Mouse (Mus musculus) MEL (cell line): ENCODE results near the gene 6820408C15Rik. TPM values are rescaled to one million over a fixed set of nuclear protein-coding genes. Genes with fewer than 3 reads are reported as not detected.

ENCODE experiments used
- DNase-seq: peaks from one replicate; pipeline ENCODE4 v3.0.0; 2011; ENCODE audit warnings: low read depth, low spot score
- H3K27ac ChIP-seq: 2 replicates; pipeline ENCODE4 v1.5.1; 2012; ENCODE audit warnings: low read depth, mild to moderate bottlenecking, control low read depth, low read length, moderate library complexity; ENCODE audit not compliant: control insufficient read depth
- H3K27me3 ChIP-seq, 2 experiments: fragments of 150-350 bp in 1 of 2; sonication (generic) in 1 of 2; 2 replicates each; pipeline ENCODE4 v1.6.1; 2012; ENCODE audit warnings: low read length in 2 of 2, mild to moderate bottlenecking in 2 of 2, improper control_type of control experiment in 1 of 2, moderate library complexity in 1 of 2; ENCODE audit not compliant: insufficient read depth in 2 of 2, control insufficient read depth in 1 of 2
- H3K36me3 ChIP-seq, 2 experiments: 2 replicates each; pipeline ENCODE4 v1.6.1; 2012 to 2014; ENCODE audit warnings: low read length in 2 of 2, improper control_type of control experiment in 1 of 2, inconsistent platforms in 1 of 2, mild to moderate bottlenecking in 1 of 2; ENCODE audit not compliant: insufficient read depth in 2 of 2, control insufficient read depth in 1 of 2
- H3K4me1 ChIP-seq, 2 experiments: fragments of 150-350 bp in 1 of 2; sonication (generic) in 1 of 2; 2 replicates each; pipeline ENCODE4 v1.6.1; 2012; ENCODE audit warnings: low read length in 2 of 2, improper control_type of control experiment in 1 of 2, mild to moderate bottlenecking in 1 of 2; ENCODE audit not compliant: insufficient read depth in 2 of 2, control insufficient read depth in 1 of 2
- H3K4me3 ChIP-seq, 2 experiments: fragments of 150-350 bp in 1 of 2; sonication (generic) in 1 of 2; 2 replicates each; pipeline ENCODE4 v1.5.1; 2012; ENCODE audit warnings: low read depth in 2 of 2, low read length in 2 of 2, mild to moderate bottlenecking in 2 of 2, moderate library complexity in 2 of 2, control low read depth in 1 of 2, improper control_type of control experiment in 1 of 2; ENCODE audit not compliant: control insufficient read depth in 1 of 2, insufficient read depth in 1 of 2
- H3K79me2 ChIP-seq: 2 replicates; pipeline ENCODE4 v1.6.1; 2012; ENCODE audit warnings: mild to moderate bottlenecking, low read length, moderate library complexity; ENCODE audit not compliant: control insufficient read depth, poor library complexity, insufficient read depth
- H3K9ac ChIP-seq: 2 replicates; pipeline ENCODE4 v1.6.1; 2012; ENCODE audit warnings: low read depth, mild to moderate bottlenecking, control low read depth, low read length, moderate library complexity; ENCODE audit not compliant: control insufficient read depth, poor library complexity, severe bottlenecking
- H3K9me3 ChIP-seq: fragments of 150-350 bp; sonication (generic); replicated peaks from 2 replicates; pipeline ENCODE4 v1.6.1; 2012; ENCODE audit warnings: mild to moderate bottlenecking, low read length, improper control_type of control experiment, moderate library complexity; ENCODE audit not compliant: insufficient read depth
- BHLHE40 ChIP-seq: IDR thresholded peaks from 2 replicates; pipeline ENCODE4 v1.6.1; 2012; ENCODE audit warnings: low read depth, mild to moderate bottlenecking, inconsistent platforms, low read length, improper control_type of control experiment, borderline replicate concordance
- CHD1 ChIP-seq: IDR thresholded peaks from 2 replicates; pipeline ENCODE4 v1.6.1; 2012; ENCODE audit warnings: low read depth, mild to moderate bottlenecking, inconsistent platforms, low read length, improper control_type of control experiment
- CHD2 ChIP-seq: IDR thresholded peaks from 2 replicates; pipeline ENCODE4 v1.6.1; 2011; ENCODE audit warnings: low read length, improper control_type of control experiment
- CTCF ChIP-seq, 3 experiments: IDR thresholded peaks in 2 of 3; conservative IDR thresholded peaks in 1 of 3; 2 replicates each; pipeline ENCODE4 v1.5.1; 2011 to 2012; ENCODE audit warnings: low read length in 3 of 3, low read depth in 2 of 3, mild to moderate bottlenecking in 2 of 3, improper control_type of control experiment in 1 of 3, inconsistent platforms in 1 of 3, mixed read lengths in 1 of 3, moderate library complexity in 1 of 3; ENCODE audit not compliant: control insufficient read depth in 1 of 3, insufficient read depth in 1 of 3, poor library complexity in 1 of 3, severe bottlenecking in 1 of 3
- E2F4 ChIP-seq: IDR thresholded peaks from 2 replicates; pipeline ENCODE4 v1.6.1; 2011; ENCODE audit warnings: low read depth, low read length, improper control_type of control experiment, borderline replicate concordance
- ELF1 ChIP-seq: IDR thresholded peaks from 2 replicates; pipeline ENCODE4 v1.6.1; 2014; ENCODE audit warnings: low read depth, mild to moderate bottlenecking, inconsistent platforms, low read length, improper control_type of control experiment, moderate library complexity
- EP300 ChIP-seq, 2 experiments: IDR thresholded peaks; 2 replicates each; pipeline ENCODE4 v1.6.1; 2011; ENCODE audit warnings: improper control_type of control experiment in 2 of 2, low read length in 2 of 2, low read depth in 1 of 2, mild to moderate bottlenecking in 1 of 2
- ETS1 ChIP-seq: IDR thresholded peaks from 2 replicates; pipeline ENCODE4 v1.6.1; 2012; ENCODE audit warnings: low read depth, mild to moderate bottlenecking, inconsistent platforms, low read length, improper control_type of control experiment, moderate library complexity
- GABPA ChIP-seq: IDR thresholded peaks from 2 replicates; pipeline ENCODE4 v1.6.1; 2012; ENCODE audit warnings: low read depth, mild to moderate bottlenecking, inconsistent platforms, low read length, improper control_type of control experiment, moderate library complexity
- GATA1 ChIP-seq: IDR thresholded peaks from 2 replicates; pipeline ENCODE4 v1.6.1; 2011; ENCODE audit warnings: low read depth, low read length, improper control_type of control experiment
- HCFC1 ChIP-seq: IDR thresholded peaks from 2 replicates; pipeline ENCODE4 v1.6.1; 2012; ENCODE audit warnings: low read depth, mild to moderate bottlenecking, inconsistent platforms, low read length, improper control_type of control experiment, moderate library complexity
- JUND ChIP-seq: IDR thresholded peaks from 2 replicates; pipeline ENCODE4 v1.6.1; 2011; ENCODE audit warnings: low read depth, mild to moderate bottlenecking, improper control_type of control experiment, low read length
- KAT2A ChIP-seq: conservative IDR thresholded peaks from 2 replicates; pipeline ENCODE4 v1.6.1; 2012; ENCODE audit warnings: low read depth, low read length, improper control_type of control experiment, inconsistent platforms
- MAFK ChIP-seq: IDR thresholded peaks from 2 replicates; pipeline ENCODE4 v1.6.1; 2011; ENCODE audit warnings: low read depth, mild to moderate bottlenecking, low read length, improper control_type of control experiment, borderline replicate concordance
- MAX ChIP-seq: IDR thresholded peaks from 2 replicates; pipeline ENCODE4 v1.6.1; 2011; ENCODE audit warnings: low read length, improper control_type of control experiment
- MAZ ChIP-seq: IDR thresholded peaks from 2 replicates; pipeline ENCODE4 v1.6.1; 2012; ENCODE audit warnings: low read depth, mild to moderate bottlenecking, inconsistent platforms, low read length, improper control_type of control experiment
- MEF2A ChIP-seq: IDR thresholded peaks from 2 replicates; pipeline ENCODE4 v1.6.1; 2014; ENCODE audit warnings: low read depth, mild to moderate bottlenecking, inconsistent platforms, low read length, improper control_type of control experiment; ENCODE audit not compliant: poor library complexity, insufficient replicate concordance, severe bottlenecking; ENCODE audit errors: extremely low read depth
- MXI1 ChIP-seq: IDR thresholded peaks from 2 replicates; pipeline ENCODE4 v1.6.1; 2011; ENCODE audit warnings: mild to moderate bottlenecking, low read depth, low read length, improper control_type of control experiment
- MYB ChIP-seq: IDR thresholded peaks from 2 replicates; pipeline ENCODE4 v1.6.1; 2011; ENCODE audit warnings: mild to moderate bottlenecking, low read depth, low read length, improper control_type of control experiment
- MYC ChIP-seq: IDR thresholded peaks from 2 replicates; pipeline ENCODE4 v1.6.1; 2011; ENCODE audit warnings: low read depth, mild to moderate bottlenecking, low read length, improper control_type of control experiment, moderate library complexity
- NELFE ChIP-seq: IDR thresholded peaks from 2 replicates; pipeline ENCODE4 v1.6.1; 2011; ENCODE audit warnings: low read depth, low read length, improper control_type of control experiment
- NRF1 ChIP-seq: IDR thresholded peaks from 2 replicates; pipeline ENCODE4 v1.6.1; 2014; ENCODE audit warnings: low read depth, mild to moderate bottlenecking, inconsistent platforms, low read length, improper control_type of control experiment, moderate library complexity; ENCODE audit not compliant: poor library complexity, insufficient read depth, severe bottlenecking
- POLR2A ChIP-seq, 2 experiments: IDR thresholded peaks; 2 replicates each; pipeline ENCODE4 v1.6.1; 2011 to 2012; ENCODE audit warnings: low read length in 2 of 2, mild to moderate bottlenecking in 2 of 2, control low read depth in 1 of 2, improper control_type of control experiment in 1 of 2, low read depth in 1 of 2, moderate library complexity in 1 of 2; ENCODE audit not compliant: control insufficient read depth in 1 of 2, insufficient read depth in 1 of 2, poor library complexity in 1 of 2
- POLR2AphosphoS2 ChIP-seq: IDR thresholded peaks from 2 replicates; pipeline ENCODE4 v1.6.1; 2011; ENCODE audit warnings: low read length, improper control_type of control experiment
- POLR2AphosphoS5 ChIP-seq: IDR thresholded peaks from 2 replicates; pipeline ENCODE4 v1.6.1; 2012; ENCODE audit warnings: low read depth, borderline replicate concordance, mild to moderate bottlenecking, inconsistent platforms, low read length, moderate library complexity, mixed read lengths
- RAD21 ChIP-seq: IDR thresholded peaks from 2 replicates; pipeline ENCODE4 v1.6.1; 2011; ENCODE audit warnings: mild to moderate bottlenecking, low read depth, low read length, improper control_type of control experiment
- RCOR1 ChIP-seq: IDR thresholded peaks from 2 replicates; pipeline ENCODE4 v1.6.1; 2012; ENCODE audit warnings: low read depth, mild to moderate bottlenecking, inconsistent platforms, low read length, improper control_type of control experiment
- SIN3A ChIP-seq: IDR thresholded peaks from 2 replicates; pipeline ENCODE4 v1.6.1; 2012; ENCODE audit warnings: low read length, improper control_type of control experiment, inconsistent platforms
- TAL1 ChIP-seq: IDR thresholded peaks from 2 replicates; pipeline ENCODE4 v1.6.1; 2012; ENCODE audit warnings: mild to moderate bottlenecking, inconsistent platforms, low read length, moderate library complexity, mixed read lengths
- TBP ChIP-seq: IDR thresholded peaks from 2 replicates; pipeline ENCODE4 v1.8.0; 2011; ENCODE audit warnings: low read depth, low read length, improper control_type of control experiment
- TCF12 ChIP-seq: IDR thresholded peaks from 2 replicates; pipeline ENCODE4 v1.6.1; 2014; ENCODE audit warnings: low read depth, mild to moderate bottlenecking, inconsistent platforms, low read length, improper control_type of control experiment, moderate library complexity
- UBTF ChIP-seq: IDR thresholded peaks from 2 replicates; pipeline ENCODE4 v1.6.1; 2012; ENCODE audit warnings: low read depth, mild to moderate bottlenecking, inconsistent platforms, low read length, improper control_type of control experiment, moderate library complexity, borderline replicate concordance; ENCODE audit not compliant: insufficient read depth
- USF1 ChIP-seq: IDR thresholded peaks from 2 replicates; pipeline ENCODE4 v1.6.1; 2014; ENCODE audit warnings: low read depth, mild to moderate bottlenecking, inconsistent platforms, low read length, improper control_type of control experiment, moderate library complexity
- USF2 ChIP-seq, 2 experiments: IDR thresholded peaks; 2 replicates each; pipeline ENCODE4 v1.6.1; 2011 to 2012; ENCODE audit warnings: improper control_type of control experiment in 2 of 2, low read length in 2 of 2, borderline replicate concordance in 1 of 2, inconsistent platforms in 1 of 2, low read depth in 1 of 2, mild to moderate bottlenecking in 1 of 2; ENCODE audit not compliant: insufficient read depth in 1 of 2
- ZC3H11A ChIP-seq: IDR thresholded peaks from 2 replicates; pipeline ENCODE4 v1.6.1; 2012; ENCODE audit warnings: low read depth, mild to moderate bottlenecking, inconsistent platforms, low read length, improper control_type of control experiment
- ZMIZ1 ChIP-seq: IDR thresholded peaks from 2 replicates; pipeline ENCODE4 v1.6.1; 2012; ENCODE audit warnings: low read depth, mild to moderate bottlenecking, inconsistent platforms, low read length, improper control_type of control experiment, moderate library complexity
- ZNF384 ChIP-seq: IDR thresholded peaks from 2 replicates; pipeline ENCODE4 v1.6.1; 2012; ENCODE audit warnings: low read depth, mild to moderate bottlenecking, inconsistent platforms, low read length, improper control_type of control experiment
- polyA plus RNA-seq, 2 experiments: library from polyadenylated mRNA; stranded (reverse) in 1 of 2; unstranded in 1 of 2; fragments of >175 nt in 1 of 2; fragments of >200 nt in 1 of 2; gene quantifications; 2 replicates each; pipeline versions ENCODE4 v1.2.1 to v1.2.4; 2012; ENCODE audit warnings: low replicate concordance in 2 of 2, low read depth in 1 of 2; ENCODE audit not compliant: insufficient read length in 2 of 2, insufficient read depth in 1 of 2, missing spikeins in 1 of 2
- total RNA-seq: library from RNA; depleted of rRNA; stranded (reverse); fragments of 300-350 nt; gene quantifications from 2 replicates; pipeline ENCODE4 v1.2.3, GENCODE M21; 2012

Gene 6820408C15Rik
- total and polyA plus RNA-seq, 3 experiments: 0.08 to 0.31 TPM; not detected in 1

- H3K9ac ChIP-seq: peak overlapping the region; percentile 75
- peaks cover 0 to 21% of the 10 kb centered on the region in 2 experiments; a peak in 3 of 4 replicates for H3K4me1 ChIP-seq
- H3K9me3 ChIP-seq: no peaks in the 10 kb centered on the region
- peak overlapping the region; percentile 66 to 71 for H3K4me3 ChIP-seq
- peaks cover 0 to 6% of the 10 kb centered on the region in 2 experiments; a peak in 1 of 4 replicates for H3K36me3 ChIP-seq
- H3K27me3 ChIP-seq: no peaks in the 10 kb centered on the region
- H3K27ac ChIP-seq: peak overlapping the region; percentile 70
- DNase-seq: peak; percentile 97
- H3K79me2 ChIP-seq: peaks cover 14% of the 10 kb centered on the region
- no peak for TF ChIP-seq MAFK
- no peak for TF ChIP-seq ZC3H11A
- no peak; the same call in 1 of the 2 replicates for TF ChIP-seq MAZ
- no peak for TF ChIP-seq CHD2
- no peak for TF ChIP-seq ZMIZ1
- no peak for TF ChIP-seq CTCF (IDR thresholded peaks at IDR 0.05 in 2 of 3, conservative IDR thresholded peaks at IDR 0.05 in 1 of 3; ENCODE audit: control insufficient read depth in 1 of 3, insufficient read depth in 1 of 3, low read depth in 2 of 3, low read length in 3 of 3, poor library complexity in 1 of 3, severe bottlenecking in 1 of 3)
- TF ChIP-seq BHLHE40: peak; percentile 61; the same call in 1 of the 2 replicates
- no peak for TF ChIP-seq KAT2A
- no peak for TF ChIP-seq GABPA
- TF ChIP-seq MYB: no peak
- TF ChIP-seq JUND: no peak
- 0 out of 2 replicates have a peak, but pooled peaks have one; percentile 5 for TF ChIP-seq TCF12
- no peak for TF ChIP-seq ELF1
- TF ChIP-seq USF1: peak; percentile 69
- TF ChIP-seq SIN3A: peak; percentile 54; the same call in 1 of the 2 replicates
- TF ChIP-seq CHD1: no peak
- TF ChIP-seq NELFE: 0 out of 2 replicates have a peak, but pooled peaks have one; percentile 18
- no peak for TF ChIP-seq MEF2A
- TF ChIP-seq HCFC1: no peak
- TF ChIP-seq MXI1: peak; percentile 98
- TF ChIP-seq NRF1: peak; percentile 58
- peak; percentile 20 to 58; a peak in 2 of 4 replicates for TF ChIP-seq POLR2A (IDR thresholded peaks at IDR 0.05; ENCODE audit: control insufficient read depth in 1 of 2, insufficient read depth in 1 of 2, low read depth in 1 of 2, low read length in 2 of 2, poor library complexity in 1 of 2)
- no peak for TF ChIP-seq USF2 (IDR thresholded peaks at IDR 0.05; ENCODE audit: borderline replicate concordance in 1 of 2, insufficient read depth in 1 of 2, low read depth in 1 of 2, low read length in 2 of 2)
- no peak for TF ChIP-seq RAD21
- no peak for TF ChIP-seq RCOR1
- no peak for TF ChIP-seq ZNF384
- TF ChIP-seq E2F4: no peak; the same call in 1 of the 2 replicates
- TF ChIP-seq POLR2AphosphoS5: no peak
- no peak for TF ChIP-seq TBP
- TF ChIP-seq MYC: peak; percentile 75
- TF ChIP-seq GATA1: no peak
- TF ChIP-seq MAX: peak; percentile 91
- no peak for TF ChIP-seq UBTF
- no peak for TF ChIP-seq ETS1
- TF ChIP-seq POLR2AphosphoS2: no peak
- TF ChIP-seq TAL1: no peak
- TF ChIP-seq EP300 (IDR thresholded peaks at IDR 0.05; ENCODE audit: low read depth in 1 of 2, low read length in 2 of 2): no peak
These were observed 16.7 kb upstream of the 6820408C15Rik start for GRCm38 (mm10) chr2:152398691-152399090.
